Mouse (Mus musculus): ENCODE data around the gene Helt. TPM values are rescaled to one million over a fixed set of nuclear protein-coding genes. Genes with fewer than 3 reads are reported as not detected.

The Helt gene
- polyA plus RNA-seq, 1 experiment from 2014 or later: not detected

DNA sequence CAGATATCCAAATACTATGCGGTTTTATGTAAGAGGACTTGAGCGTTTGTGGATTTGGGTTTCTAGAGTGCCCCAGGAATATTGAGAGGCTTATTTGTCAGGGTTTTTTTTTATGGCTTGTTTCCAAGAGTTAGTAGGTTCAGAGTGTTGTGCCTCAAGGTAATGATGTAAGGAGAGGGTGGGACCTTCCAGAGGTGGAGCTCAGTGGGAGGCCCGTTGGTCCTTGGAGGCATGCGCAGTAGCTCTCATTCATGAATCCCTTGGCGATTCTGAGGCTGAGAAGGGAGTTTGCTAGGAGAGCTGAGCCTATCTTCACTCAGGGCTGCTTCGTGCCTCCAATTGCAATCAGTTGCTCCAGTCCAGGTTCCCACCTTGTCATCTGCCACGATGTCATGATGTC lies 4.4 kb upstream of the Helt start:
- CTCF ChIA-PET: interaction anchor here (1.5 to 2.1 kb wide), 2 partner anchors 12 to 20 kb away, joined by 3 to 6 read pairs; no protein-coding TSS in a partner anchor
- in situ Hi-C loops (cut with MboI; ENCODE audit: low pct_unique_long_range_greater_than_20kb): no loop called here
- no peak for TF ChIP-seq CTCF (IDR thresholded peaks at IDR 0.05)
- no peak for ATAC-seq
- POLR2A ChIA-PET: no interaction called here
- no peak for DNase-seq (ENCODE audit: low read depth, low spot score)
- H3K27me3 ChIP-seq: peaks cover 40% of the 10 kb centered on the region

DNA sequence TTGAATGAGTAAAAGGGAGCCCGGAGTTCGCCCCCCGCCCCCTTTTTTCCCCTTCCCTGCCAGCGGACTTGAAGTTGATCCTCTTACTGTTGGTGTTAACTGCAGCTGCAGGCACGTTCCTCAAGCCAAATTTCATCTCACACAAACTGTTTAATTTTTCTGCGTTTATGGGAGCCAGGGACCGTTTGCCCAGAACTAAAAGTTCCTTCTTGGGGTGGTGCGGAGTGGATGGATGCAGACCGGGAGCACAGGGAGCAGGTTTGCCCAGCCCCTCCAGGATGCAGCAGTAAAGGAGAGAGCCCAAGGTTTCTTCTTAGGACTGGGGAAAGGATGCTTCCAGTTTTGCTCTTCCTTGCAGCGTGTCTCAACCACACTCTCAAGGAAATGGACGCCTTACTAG lies 2.1 kb upstream of the Helt start:
- no peak for DNase-seq (ENCODE audit: low read depth, low spot score)
- CTCF ChIA-PET: no interaction called here
- in situ Hi-C loops (cut with MboI; ENCODE audit: low pct_unique_long_range_greater_than_20kb): no loop called here
- no peak for ATAC-seq
- no peak for TF ChIP-seq CTCF (IDR thresholded peaks at IDR 0.05)
- POLR2A ChIA-PET: no interaction called here
- peaks cover 54% of the 10 kb centered on the region for H3K27me3 ChIP-seq

DNA sequence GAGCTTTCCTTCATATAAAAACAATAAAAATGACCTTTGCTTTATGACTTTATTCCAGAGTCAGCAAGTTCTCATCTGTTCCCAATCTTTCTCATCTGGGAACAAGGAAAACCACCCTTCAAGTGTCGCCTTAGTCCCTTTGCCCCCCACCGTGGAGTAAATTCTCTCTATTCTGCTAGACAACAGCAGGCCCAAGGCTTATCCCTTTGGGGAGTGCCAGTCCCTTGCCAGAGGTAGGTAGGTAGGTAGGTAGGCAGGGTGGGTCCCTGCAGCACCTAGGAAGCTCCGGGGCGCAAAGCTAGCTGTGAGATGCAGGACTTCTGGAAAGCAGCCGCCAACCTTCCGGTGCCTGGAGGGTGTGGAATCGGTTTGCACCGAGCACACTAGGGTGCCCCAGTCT lies 1.5 kb upstream of the Helt start:
- ChIA-PET CTCF (no interaction called here), POLR2A (no interaction called here)
- H3K27me3 ChIP-seq: peaks cover 54% of the 10 kb centered on the region
- DNase-seq (ENCODE audit: low read depth, low spot score): no peak
- no peak for TF ChIP-seq CTCF (IDR thresholded peaks at IDR 0.05)
- no peak for ATAC-seq
- in situ Hi-C loops (cut with MboI; ENCODE audit: low pct_unique_long_range_greater_than_20kb): no loop called here

DNA sequence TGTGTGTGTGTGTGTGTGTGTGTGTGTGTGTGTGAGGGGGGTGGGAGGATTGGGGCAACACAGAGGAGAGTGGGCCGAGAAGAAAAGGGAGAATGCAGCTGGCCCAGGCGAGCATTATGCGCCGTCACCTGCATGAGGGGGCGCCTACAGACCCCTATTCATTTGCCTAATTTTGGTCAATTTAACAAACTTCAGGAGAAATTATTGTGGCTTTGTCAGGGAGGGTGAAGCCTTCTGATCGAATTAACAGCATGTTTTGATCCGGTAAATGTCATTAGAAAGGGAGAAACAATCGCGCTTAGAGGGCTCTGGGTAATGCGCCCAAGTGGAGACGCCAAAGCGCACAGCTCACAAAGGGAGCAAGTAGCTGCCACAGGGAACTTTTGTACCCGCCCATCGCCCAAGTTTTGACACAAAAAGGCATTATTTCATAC lies 647 bp upstream of the Helt start:
- TF ChIP-seq CTCF (IDR thresholded peaks at IDR 0.05): no peak
- in situ Hi-C loops (cut with MboI; ENCODE audit: low pct_unique_long_range_greater_than_20kb): no loop called here
- peaks cover 57% of the 10 kb centered on the region for H3K27me3 ChIP-seq
- DNase-seq (ENCODE audit: low read depth, low spot score): no peak
- ChIA-PET POLR2A (no interaction called here), CTCF (no interaction called here)
- ATAC-seq: no peak

DNA sequence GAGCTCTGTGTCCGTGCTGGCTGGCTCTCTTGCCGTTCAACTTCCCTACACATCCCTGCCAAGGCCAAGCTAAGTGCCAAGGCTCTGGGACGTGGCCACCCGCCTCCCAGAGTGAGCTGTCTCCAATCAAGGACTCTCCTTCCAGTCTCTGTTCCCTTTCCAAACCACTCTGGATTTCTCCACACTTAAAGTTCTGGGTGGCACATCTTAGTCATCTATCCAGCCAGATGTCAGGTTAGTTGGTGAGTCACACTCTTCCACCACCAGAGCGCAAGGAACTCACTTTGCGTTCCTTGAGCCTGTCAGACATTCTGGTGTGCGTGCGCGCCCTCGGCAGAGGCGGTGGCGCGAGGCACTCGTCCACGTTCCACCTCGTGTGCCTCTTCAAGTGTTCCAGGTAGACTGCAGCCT lies 725 bp downstream of the Helt start:
- no peak for TF ChIP-seq CTCF (IDR thresholded peaks at IDR 0.05)
- in situ Hi-C loops (cut with MboI; ENCODE audit: low pct_unique_long_range_greater_than_20kb): no loop called here
- peaks cover 65% of the 10 kb centered on the region for H3K27me3 ChIP-seq
- CTCF ChIA-PET: interaction anchor here (1.6 kb wide), 1 partner anchor 255 kb away, joined by 3 read pairs; no protein-coding TSS in a partner anchor
- no peak for DNase-seq (ENCODE audit: low read depth, low spot score)
- no peak for ATAC-seq
- POLR2A ChIA-PET: no interaction called here

DNA sequence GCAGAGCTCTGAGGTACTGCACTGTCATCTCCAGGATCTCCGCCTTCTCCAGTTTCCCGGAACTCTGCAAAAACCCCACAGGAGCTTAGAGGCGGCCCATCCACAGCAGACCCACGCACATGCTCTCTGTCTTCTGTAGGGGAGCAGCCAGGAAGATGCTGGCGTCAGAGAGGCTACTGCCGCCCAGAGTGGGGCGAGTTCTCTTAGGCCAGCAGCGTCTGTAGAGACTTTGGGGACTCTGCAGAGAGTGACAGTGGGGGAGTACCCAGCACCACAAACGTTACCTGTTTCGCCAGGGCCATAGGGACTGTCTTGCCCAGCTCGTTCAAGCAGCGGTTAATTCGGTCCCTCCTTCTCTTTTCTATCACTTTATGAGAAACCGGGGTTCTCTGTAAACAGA lies 1.3 kb downstream of the Helt start:
- ATAC-seq: no peak
- TF ChIP-seq CTCF (IDR thresholded peaks at IDR 0.05): no peak
- in situ Hi-C loops (cut with MboI; ENCODE audit: low pct_unique_long_range_greater_than_20kb): no loop called here
- POLR2A ChIA-PET: no interaction called here
- H3K27me3 ChIP-seq: peaks cover 71% of the 10 kb centered on the region
- CTCF ChIA-PET: interaction anchor here (1.6 kb wide), 1 partner anchor 255 kb away, joined by 3 read pairs; no protein-coding TSS in a partner anchor
- DNase-seq (ENCODE audit: low read depth, low spot score): no peak

DNA sequence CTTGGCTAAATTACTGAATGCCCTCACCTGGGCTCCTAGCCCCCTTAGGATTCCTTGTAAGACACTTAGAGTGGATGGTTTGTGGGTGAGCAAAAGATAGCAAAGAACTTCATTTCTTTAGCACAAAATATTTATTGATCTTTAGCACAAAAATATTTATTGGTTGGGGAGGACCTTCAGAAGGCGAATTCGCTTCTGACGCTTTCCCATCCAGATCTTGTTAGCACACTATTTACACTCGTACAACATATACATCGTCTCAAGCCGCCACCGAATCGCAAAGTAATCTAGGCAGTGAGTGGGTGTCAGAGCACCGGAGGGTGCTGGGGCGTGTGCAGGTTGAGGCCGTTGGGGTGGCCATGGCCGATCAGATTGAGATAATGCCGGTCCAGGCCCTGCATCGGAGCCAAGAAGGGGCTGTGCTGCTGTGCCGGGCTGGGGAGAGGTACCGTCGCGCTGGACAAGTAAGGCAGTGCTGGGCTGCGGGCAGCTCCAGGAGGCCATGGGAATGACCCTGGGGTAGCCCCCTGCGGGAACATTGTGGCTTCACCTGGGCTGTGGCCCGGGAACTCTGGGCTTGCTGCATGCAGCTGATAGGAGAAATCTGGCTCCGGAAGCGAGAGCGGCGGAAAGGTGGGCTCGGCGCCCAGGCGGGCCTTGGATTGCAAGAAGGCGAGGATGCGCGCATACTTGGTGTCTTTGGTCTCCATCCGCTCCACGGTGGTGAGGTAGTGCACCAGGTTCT lies 2.4 kb downstream of the Helt start:
- in situ Hi-C loops (cut with MboI; ENCODE audit: low pct_unique_long_range_greater_than_20kb): no loop called here
- no peak for ATAC-seq
- POLR2A ChIA-PET: no interaction called here

DNA sequence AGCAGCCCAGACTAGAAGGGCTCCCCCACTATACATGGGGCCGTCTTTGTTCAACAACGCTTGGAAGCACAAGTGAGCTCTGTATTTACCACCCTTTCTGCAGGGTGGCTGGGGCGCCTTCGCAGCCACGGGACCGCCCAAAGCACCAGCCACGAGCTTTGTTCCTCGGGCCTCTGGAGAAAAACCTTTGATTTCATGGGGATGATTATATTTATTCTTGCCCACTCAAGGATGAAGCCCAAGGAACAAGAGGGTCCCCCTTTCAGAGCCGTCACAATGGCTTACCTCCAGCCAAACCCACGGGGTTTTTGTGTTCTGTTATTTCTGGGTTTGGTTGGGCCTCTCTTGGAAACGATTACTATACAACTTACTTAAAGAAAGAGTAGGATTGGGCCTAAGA lies 5.2 kb downstream of the Helt start:
- in situ Hi-C loops (cut with MboI; ENCODE audit: low pct_unique_long_range_greater_than_20kb): loop anchor here (5.0 kb wide), 1 partner anchor 42 kb away; no protein-coding TSS in a partner anchor
- ChIA-PET POLR2A (no interaction called here), CTCF (no interaction called here)
- ATAC-seq (no peak), DNase-seq (ENCODE audit: low read depth, low spot score) (no peak)
- peaks cover 55% of the 10 kb centered on the region for H3K27me3 ChIP-seq
- no peak for TF ChIP-seq CTCF (IDR thresholded peaks at IDR 0.05)

More for the DNA sequence above, 2.4 kb downstream of the Helt start:
- peaks cover 70% of the 10 kb centered on the region for H3K27me3 ChIP-seq
- TF ChIP-seq CTCF (IDR thresholded peaks at IDR 0.05): no peak
- CTCF ChIA-PET: interaction anchor here (1.6 kb wide), 1 partner anchor 256 kb away, joined by 3 read pairs; no protein-coding TSS in a partner anchor
- no peak for DNase-seq (ENCODE audit: low read depth, low spot score)

DNA sequence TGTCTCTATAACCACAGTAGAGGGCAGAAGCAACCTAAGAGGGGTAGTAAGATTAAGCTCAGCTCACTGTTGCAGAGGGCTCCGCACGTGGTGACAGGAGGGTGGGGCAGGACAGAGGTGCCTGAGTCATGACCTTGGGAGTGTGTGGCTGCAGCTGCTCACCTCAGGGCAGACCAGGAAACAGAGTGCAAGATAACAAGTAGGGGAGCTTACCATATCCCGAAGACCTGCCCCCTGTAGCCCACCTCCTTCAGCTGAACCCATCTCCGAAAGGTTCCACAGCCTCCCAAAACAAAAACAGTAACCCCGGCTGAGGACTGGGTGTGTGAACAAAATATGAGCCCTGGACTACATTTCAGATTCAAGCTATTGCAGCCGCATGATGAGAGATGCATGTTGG lies 6.5 kb downstream of the Helt start:
- no peak for TF ChIP-seq CTCF (IDR thresholded peaks at IDR 0.05)
- peaks cover 48% of the 10 kb centered on the region for H3K27me3 ChIP-seq
- no peak for DNase-seq (ENCODE audit: low read depth, low spot score)
- ChIA-PET CTCF (interaction anchor here (1.1 kb wide), 1 partner anchor 16 kb away, joined by 3 read pairs; no protein-coding TSS in a partner anchor), POLR2A (no interaction called here)
- no peak for ATAC-seq
- in situ Hi-C loops (cut with MboI; ENCODE audit: low pct_unique_long_range_greater_than_20kb): loop anchor here (5.0 kb wide), 1 partner anchor 41 kb away; no protein-coding TSS in a partner anchor

DNA sequence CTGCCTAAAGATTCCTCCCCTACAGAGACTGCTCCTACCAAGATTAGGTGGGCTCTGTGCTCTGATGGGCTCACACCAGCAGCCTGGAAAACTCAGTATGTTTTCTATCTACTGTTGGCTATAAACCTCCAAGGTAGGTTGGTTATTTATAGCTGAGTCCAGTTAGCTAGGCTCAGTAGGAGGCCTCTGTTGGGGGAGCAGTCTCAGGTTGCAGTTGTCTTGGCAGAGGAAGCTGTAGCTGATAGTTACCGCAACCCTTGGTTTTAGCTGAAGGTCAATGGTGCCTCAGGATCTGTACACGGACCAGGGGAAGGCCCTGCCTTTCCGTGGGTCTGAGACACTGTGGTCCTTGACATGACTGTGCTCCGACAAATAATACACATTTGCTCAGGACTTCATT lies 8.5 kb downstream of the Helt start:
- ChIA-PET POLR2A (no interaction called here), CTCF (interaction anchor here (0.9 to 1.6 kb wide), 2 partner anchors 9 to 44 kb away, joined by 3 read pairs; no protein-coding TSS in a partner anchor)
- in situ Hi-C loops (cut with MboI; ENCODE audit: low pct_unique_long_range_greater_than_20kb): loop anchor here (5.0 kb wide), 1 partner anchor 39 kb away; no protein-coding TSS in a partner anchor
- peaks cover 30% of the 10 kb centered on the region for H3K27me3 ChIP-seq
- no peak for TF ChIP-seq CTCF (IDR thresholded peaks at IDR 0.05)
- DNase-seq (ENCODE audit: low read depth, low spot score): no peak
- ATAC-seq: no peak

DNA sequence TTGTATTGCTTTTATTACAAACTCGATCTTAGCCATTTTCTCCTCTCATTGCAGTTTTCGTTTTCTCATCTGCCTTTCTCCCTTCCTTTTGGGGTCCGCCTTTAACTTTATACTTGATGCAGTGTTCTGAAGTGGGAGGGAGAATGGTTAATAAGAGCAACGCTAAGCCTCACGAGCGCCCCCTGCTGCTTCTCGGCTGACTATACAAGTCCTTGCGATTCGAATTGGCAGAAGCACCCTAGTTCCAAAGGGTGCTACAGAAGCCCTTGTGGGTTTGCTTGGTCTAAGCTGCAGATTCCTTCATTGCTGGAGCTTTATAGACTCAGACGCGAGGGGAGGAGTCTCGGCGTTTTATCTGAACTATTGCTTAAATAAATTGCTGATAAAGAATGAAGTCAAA lies 12.9 kb downstream of the Helt start:
- in situ Hi-C loops (cut with MboI; ENCODE audit: low pct_unique_long_range_greater_than_20kb): no loop called here
- TF ChIP-seq CTCF (IDR thresholded peaks at IDR 0.05): peak; percentile 91
- ChIA-PET CTCF (interaction anchor here (1.1 kb wide), 1 partner anchor 21 kb away, joined by 4 read pairs; no protein-coding TSS in a partner anchor), POLR2A (no interaction called here)
- H3K27me3 ChIP-seq: peaks cover 29% of the 10 kb centered on the region
- ATAC-seq (no peak), DNase-seq (ENCODE audit: low read depth, low spot score) (no peak)

All from Patski (cell line).